Mouse (Mus musculus): ENCODE data around the gene Psmc3.

DNA sequence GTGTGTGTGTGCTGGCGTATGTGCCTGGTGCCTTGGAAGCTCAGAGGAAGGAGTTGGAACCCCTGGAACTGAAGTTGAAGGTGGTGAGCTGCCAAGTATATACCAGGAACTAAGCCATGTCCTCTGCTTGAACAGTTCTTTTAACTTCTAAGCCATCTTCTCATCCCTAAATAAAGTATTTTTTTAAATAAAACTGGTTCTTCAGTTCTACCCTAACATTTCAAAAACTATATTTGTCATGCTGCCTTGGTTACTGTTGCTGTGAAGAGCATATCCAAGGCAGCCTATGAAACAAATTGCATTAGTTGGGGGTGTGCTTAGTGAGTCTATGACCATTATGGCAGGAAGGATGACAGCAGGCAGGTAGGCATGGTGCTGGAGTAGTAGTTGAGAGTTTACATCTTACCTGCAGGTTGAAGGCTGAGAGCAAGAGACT lies 28.7 kb upstream of the Psmc3 start:
- TF ChIP-seq POLR2A (IDR thresholded peaks at IDR 0.05; ENCODE audit: insufficient read depth, low read depth, low read length) (no peak), CTCF (IDR thresholded peaks at IDR 0.05; ENCODE audit: insufficient read depth, low read depth, low read length) (no peak)

Data from olfactory bulb, adult 2 months (tissue).